Mouse (Mus musculus): ENCODE measurements at regions not wholly inside any gene's neighbourhood (a gene's known extent, or its start where the extent isn't known, plus 50 kb on each side); places are given as distances from the start of the nearest gene placed in this dataset.

GRCm38 (mm10) chr8:50443501-50444165 lies 1599.9 kb upstream of the Tenm3 start:
- Histone ChIP-seq H3K4me3 (replicated peaks) (no peak overlapping the region), H3K36me3 (no peaks in the 10 kb centered on the region), H3K9ac (replicated peaks) (no peak overlapping the region), H3K27me3 (no peaks in the 10 kb centered on the region), H3K4me2 (replicated peaks) (no peak overlapping the region), H3K4me1 (replicated peaks) (no peaks in the 10 kb centered on the region), H3K9me3 (no peaks in the 10 kb centered on the region), H3K27ac (no peak overlapping the region)
- 86% methylated on average over 4 of the region's 4 CpGs for WGBS
- 0 out of 2 replicates have a peak, but pooled peaks have one; percentile 40 for ATAC-seq
